Mouse (Mus musculus) brain, embryonic 14.5 days (tissue): ENCODE measurements around the gene Pknox2.

ENCODE experiments used
- CTCF ChIP-seq: fragments of 200-500 bp; IDR thresholded peaks from 2 replicates; pipeline ENCODE4 v1.5.1; 2012; ENCODE audit warnings: inconsistent platforms, mild to moderate bottlenecking, moderate library complexity, borderline replicate concordance; ENCODE audit not compliant: insufficient read depth, insufficient read length; ENCODE audit errors: extremely low read depth
- POLR2A ChIP-seq: fragments of 200-500 bp; IDR thresholded peaks from 2 replicates; pipeline ENCODE4 v1.6.1; 2012; ENCODE audit warnings: mild to moderate bottlenecking, inconsistent platforms, borderline replicate concordance; ENCODE audit not compliant: poor library complexity, insufficient read depth, insufficient read length, severe bottlenecking; ENCODE audit errors: extremely low read depth

DNA sequence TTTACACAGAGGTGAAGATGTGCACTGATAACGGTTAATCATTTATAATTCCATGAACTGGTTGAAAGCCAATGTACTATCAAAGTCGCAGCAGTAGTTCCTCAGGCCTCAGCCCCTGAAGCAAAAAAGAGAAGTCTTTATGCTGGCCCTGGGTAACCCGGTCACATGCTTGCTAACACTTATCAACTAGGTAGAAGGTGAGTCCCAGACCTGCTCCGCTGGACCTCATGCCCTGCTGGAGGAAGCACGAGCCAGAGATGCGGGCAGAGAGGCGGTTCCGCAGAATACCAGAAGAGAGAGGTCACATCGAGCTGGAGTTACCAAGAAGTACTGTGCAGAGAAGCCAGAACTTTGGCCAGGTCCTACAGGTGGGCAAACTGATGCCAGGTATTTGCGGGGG, 65.0 kb downstream of the Pknox2 start:
- TF ChIP-seq CTCF (no peak), POLR2A (no peak)
